Mouse (Mus musculus): ENCODE results near the gene Hdac5. TPM values are rescaled to one million over a fixed set of nuclear protein-coding genes. Genes with fewer than 3 reads are reported as not detected.

The Hdac5 gene
- total and polyA plus RNA-seq, 3 experiments, result 67.8 to 127 (median 99.3) TPM

DNA sequence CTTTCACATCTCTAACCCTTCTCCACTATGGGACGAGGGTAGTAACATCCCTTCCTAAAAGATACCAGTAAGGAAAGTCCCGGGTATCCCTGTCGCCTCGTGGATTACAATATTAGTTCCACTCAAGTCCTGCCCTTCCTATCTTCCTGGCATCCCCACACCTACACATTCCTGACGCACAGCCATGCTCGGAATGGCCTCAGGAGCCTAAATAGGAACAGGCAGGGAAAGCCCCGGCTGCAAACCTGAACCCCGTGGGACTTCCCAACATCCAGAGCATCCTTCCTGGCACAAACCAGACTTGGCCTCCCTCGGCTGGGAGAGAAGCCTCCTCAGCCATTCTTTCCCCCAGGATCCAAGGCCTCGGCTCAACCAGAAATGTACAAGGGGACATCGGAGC is 14.5 kb downstream of the Hdac5 start:
- DNase-seq, result no peak

DNA sequence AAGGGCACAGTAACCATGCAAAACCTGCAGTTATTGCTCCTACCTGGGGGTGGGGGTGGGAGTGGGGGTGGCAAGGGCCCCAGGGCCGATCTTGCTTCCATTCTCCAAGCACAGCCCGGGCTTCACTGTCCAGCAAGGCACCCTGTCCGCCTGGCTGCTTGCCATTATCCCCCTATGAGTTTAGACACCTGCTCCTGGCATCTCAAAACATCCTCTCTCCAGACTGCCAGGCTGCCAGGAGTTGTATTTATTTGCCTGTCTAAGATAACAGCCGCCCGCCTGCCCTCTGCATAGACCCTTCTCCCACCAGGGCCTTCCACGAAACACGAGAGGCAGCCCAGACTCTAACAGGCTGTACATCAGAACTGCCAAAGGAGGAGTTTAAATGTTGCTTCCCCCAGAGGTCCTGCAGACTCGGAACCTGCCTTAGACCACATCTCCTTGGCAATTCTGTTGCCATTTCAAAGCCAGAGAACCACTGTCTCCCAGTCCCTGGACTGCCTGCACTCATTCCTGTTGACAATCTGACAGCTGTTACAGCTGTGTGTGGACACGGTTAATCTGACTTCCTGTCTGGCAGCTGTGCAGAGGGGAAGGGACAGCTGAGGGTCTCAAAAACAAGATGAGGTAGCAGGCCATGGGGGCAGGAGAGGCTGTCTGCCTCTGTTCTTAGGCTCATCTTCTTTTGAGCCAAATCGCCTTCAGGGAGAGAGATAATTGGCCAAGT is 15.4 kb downstream of the Hdac5 start:
- no peak for DNase-seq

DNA sequence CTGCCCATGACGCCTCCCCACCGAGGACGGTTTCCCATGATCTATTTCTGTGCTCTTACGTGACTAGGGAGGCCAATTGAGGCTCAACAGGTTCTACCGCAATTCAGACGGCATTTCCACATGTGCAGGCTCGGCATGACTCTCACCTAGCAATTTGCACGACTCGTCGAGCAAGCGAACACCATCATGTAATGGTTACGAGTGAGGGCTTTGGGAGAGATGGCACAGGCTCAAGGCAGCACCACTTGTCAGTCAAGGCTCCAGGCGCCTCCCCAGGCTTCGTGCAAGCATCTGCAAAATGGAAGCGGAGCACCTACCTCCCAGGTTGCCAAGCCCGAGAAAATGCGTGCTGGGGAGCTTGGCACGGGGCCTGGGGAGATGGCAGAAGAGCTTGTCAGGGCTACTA is 18.0 kb downstream of the Hdac5 start:
- no peak for DNase-seq

DNA sequence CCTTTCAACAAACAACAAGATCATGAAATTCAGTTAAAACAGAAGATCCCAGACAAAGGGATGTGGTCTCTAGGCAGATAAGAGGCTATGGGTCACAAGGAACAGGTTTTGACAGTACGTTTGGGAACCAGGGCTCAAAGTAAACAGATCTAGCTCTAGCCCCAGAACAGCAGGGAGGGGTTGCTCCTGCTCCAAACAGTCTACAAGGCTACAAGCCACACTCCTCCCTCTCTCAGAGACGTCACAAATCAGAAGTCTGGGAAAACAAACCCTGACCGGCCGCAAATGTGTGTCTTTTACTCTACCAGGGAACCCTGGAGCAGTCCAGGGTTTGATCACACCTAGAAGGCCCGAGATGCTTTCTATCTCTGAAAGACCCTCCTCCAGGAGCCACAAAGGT is 19.0 kb downstream of the Hdac5 start:
- no peak for DNase-seq

DNA sequence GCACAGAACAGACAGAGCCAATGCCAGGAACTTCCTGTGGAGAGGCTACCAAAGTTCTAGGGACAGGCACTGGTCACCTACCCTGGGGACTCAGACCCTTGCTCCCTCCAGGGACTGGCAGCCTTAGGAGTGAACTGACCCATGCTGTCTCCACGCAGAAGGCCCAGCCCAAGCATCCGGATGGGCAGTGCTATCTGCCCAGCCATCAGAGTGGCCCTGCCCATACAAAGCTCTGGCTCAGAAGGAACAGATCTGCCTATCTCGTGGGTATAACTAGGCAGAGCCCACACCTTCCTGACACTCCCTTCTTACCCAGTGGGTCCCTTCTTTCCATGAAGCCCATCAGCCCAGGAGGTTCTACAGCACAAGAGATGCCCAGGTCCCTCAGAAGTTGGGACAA is 19.8 kb downstream of the Hdac5 start:
- DNase-seq, result no peak

DNA sequence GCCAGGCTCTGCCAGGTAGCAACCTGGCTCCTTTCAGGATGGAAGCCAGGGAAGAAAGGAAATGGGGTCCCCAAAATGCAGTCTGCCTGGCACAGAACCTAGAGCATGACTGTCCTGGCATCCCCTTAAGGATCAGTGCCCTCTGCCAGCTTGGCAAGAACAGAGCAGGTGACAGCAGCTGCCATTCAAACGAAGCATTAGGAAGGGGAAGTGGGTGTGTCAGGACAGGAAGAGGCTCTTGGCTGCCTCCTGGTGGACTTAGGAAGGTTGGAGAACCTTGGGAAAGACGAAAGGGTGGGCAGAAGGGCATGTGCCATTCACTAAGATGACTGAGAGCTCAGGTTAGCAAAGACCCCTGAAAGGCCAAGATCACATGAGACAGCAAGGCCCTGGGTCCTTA is 20.2 kb downstream of the Hdac5 start:
- no peak for DNase-seq

DNA sequence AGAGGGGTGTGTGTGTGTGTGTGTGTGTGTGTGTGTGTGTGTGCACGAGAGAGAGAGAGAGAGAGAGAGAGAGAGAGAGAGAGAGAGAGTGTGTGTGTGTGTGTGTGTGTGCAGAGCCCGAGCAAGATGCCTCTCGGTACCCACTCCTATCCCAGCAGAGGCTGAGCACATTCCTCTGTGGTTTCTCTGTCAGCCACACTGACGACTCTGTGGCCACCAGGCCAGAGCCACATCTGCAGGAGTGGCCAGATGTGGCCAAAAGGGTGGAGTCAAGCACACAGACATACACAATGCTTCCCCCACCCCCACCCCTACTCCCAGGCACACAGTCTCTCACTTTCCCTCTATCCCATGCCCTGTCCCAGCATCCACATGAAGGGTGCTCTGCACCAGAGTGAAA is 21.1 kb downstream of the Hdac5 start:
- no peak for DNase-seq

DNA sequence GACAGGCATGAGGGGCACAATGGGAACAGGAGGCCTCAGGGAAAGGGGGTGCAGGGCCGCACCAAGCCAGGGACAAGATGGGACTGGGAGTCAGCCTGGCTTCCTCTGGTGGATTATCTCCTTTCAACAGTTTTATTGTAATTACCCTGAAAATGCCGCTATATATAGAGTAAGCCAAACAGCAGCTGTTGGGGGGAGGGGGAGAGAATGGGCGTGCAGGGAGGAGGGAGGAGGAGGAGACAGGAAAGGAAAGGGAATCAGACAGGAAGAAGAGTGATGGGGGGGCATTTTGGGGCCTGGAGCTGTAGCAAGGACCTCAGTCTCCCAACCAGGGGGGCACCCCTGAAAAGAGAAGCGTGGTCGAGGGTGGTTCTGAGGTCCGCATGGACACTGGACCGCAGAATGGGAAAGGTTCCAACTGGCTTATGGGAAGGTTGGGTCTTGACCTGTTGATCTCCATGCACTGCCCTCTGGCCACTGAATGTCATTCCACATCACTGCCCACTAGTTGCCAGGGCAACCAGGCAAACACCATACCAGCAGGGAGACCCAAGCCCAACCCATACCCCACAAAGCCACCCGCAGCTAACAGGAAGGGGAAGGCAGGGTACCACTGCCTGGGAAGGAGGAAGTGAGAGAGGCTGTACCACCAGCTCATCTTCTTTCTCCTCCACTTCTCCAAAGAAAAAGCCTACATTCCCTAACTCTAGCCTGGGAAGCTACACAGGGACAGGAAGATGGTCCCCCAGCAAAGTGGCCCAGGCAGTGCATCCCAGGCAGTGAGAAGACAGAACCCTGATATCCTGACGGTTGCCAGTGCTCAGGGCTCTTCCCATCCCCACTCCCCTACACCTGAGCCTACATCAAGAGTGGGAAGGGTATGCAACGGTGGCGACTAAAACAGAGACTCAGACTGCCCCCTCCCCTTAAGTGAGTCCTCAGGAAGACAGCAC is 21.9 kb downstream of the Hdac5 start:
- no peak for DNase-seq

DNA sequence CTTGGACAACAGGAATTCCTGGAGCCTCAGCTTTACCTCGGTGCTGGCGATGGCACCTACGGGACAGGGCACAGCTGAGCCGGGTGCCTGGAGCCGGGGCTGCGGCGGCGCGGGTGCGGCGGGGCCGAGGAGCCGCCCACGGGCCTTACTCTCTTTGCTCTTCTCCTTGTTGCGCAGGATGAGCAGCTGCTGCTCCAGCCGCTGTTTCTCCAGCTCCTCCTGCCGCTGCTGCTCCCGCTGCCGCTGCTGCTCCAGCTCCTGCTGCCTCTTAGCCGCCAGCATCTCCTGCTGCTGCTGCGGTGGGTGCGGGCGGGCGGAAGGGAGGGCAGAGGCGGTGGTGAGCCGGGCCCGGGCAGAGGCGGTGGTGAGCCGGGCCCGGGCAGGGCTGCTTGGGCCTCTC is 23.5 kb downstream of the Hdac5 start:
- no peak for DNase-seq

DNA sequence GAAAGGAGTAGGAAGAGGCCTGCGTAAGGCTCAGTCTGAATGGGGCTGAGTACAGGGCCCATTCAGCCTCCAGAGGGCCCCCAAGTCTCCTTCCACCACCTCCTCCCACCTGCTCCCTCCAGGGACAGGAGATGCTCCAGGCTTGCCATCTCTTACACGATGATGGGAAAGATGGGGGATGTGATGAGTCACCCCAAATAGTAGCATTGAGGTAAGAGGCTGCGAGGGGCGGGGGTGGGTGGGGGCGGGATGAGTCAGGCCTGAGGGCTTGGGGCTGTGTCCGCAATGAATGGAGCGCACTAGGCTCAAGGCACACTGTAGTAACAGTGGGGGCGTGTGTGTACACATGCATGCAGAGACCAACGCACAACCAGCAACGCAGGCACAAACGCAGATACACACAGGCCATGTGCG is 28.6 kb downstream of the Hdac5 start:
- DNase-seq, result no peak

DNA sequence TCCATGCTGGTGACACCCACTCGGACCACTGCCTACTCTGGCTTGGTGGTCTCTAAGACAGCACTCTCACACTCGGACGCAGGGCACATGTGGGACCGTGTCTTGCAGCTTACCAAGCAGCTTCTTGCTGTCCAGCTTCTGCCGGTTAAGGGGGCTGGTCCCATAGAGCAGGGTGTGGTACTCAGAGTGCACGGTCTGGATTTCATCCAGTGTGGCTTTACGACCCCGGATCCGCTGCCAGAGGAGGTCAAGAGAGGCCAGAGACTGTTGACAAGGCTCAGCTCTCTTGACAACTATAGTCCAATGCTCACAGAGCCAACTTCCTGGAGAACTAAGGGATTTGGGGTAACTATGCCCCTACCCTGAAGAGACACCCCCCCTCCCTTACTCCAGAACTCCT is 30.1 kb downstream of the Hdac5 start:
- no peak for DNase-seq

DNA sequence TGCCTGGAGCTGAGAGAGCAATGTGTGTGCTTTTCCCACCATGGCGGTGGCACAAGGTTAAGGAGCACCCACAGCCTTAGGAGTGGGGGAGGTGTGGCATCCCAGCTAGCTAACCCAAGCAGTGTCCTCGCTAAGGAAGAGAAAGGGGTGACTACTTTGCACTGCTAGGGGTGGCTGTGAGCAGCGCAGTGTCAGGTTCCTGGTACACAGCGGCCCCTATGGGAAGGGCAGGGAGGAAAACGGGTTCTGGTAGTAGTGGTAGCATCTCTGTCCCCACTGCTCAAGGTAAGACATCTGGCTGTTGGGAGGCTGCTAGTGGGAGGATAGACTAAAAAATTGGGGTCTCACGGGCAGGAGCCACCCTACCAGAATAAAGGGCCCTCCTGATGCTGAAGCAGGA is 31.7 kb downstream of the Hdac5 start:
- DNase-seq, result no peak

DNA sequence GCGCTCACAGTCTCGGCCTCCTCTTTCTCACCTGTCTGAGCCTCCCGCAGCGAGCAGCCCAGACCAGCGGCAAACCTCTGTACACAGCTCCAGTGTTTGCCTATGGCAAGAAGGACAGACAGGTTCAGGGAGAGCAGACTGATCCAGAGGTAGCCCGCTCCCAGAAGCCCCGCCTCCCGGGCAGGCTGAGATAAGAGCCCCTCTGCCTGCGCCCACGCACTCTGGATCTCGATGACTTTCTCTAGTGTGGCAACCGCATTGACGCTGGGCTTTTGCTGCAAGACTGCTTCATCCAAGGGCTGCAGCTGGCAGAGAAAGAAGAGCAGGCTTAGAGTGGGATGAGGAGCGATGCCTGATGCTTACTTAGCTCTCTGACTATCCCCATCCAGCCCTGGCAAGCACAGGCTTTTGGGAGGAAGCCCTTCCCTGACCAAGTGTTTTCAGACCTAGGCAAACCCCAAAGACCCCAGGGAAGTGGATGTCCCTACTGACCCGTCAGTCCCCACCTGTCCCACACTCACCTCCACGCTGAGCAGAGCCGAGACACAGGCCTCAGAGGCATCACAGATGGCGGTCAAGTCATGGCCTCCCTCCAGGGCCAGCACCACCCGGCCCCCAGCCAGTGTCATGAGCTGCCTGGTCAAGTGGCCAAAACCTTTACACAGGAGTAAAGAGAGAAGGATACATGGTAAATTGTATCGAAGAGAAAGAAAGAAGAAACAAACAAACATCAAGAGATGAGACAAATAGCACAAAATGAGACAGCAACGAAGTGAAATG is 33.8 kb downstream of the Hdac5 start:
- no peak for DNase-seq

DNA sequence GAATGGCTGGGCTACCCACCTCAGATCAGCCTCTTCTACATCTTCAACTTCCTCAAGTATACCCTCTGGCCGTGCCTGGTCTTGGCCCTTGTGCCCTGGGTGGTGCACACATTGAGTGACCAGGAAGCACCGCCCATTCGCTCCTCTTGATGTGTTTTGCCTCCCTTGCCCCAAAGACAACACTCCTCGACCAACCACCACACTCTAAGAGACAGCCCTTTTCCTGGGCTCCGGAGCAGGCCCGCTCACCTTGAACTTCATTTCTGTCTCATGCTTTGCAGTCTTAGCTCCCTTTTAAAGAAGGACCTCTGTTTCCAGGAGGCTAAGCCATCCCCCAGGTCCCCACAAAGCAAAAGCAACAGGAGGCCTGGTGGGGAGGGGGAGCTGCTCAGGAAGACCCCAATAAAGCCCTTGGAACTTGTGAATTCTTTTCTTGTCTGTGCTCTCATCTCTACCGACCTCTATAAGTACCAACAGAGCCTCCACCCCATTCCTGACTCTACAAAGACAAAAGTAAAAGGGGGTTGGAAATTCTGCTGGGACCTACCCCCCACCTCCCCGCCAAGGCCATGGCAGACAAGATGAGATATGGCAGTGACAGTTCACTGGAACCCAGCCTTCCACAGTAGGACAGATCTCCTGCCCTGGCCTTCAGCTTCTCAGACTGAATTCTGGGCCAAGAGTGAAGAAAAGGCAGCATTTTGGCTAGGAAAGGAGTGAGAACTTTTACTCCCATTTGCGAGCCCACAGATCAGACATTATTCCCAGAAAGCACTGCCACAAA is 36.1 kb downstream of the Hdac5 start:
- DNase-seq, result peak; percentile 84

DNA sequence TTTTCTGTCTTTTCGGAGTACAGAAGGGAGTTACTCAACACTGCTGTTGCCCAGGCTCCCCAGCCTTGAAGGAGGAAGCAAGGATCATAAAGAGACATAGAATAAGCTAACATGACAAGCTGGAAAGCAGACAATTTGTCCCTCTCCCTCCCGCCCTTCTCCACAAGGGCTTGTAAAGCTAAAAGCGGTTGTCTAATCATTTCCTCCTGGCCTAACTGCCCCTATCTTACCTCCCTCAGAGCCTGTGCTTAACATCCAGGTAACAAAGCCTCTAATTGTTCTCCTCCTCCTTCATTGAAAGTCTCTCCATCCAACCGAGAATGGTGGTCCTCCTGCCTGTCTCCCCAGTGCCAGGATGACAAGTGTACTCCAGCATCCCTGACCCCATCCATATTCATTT is 39.1 kb downstream of the Hdac5 start:
- no peak for DNase-seq

DNA sequence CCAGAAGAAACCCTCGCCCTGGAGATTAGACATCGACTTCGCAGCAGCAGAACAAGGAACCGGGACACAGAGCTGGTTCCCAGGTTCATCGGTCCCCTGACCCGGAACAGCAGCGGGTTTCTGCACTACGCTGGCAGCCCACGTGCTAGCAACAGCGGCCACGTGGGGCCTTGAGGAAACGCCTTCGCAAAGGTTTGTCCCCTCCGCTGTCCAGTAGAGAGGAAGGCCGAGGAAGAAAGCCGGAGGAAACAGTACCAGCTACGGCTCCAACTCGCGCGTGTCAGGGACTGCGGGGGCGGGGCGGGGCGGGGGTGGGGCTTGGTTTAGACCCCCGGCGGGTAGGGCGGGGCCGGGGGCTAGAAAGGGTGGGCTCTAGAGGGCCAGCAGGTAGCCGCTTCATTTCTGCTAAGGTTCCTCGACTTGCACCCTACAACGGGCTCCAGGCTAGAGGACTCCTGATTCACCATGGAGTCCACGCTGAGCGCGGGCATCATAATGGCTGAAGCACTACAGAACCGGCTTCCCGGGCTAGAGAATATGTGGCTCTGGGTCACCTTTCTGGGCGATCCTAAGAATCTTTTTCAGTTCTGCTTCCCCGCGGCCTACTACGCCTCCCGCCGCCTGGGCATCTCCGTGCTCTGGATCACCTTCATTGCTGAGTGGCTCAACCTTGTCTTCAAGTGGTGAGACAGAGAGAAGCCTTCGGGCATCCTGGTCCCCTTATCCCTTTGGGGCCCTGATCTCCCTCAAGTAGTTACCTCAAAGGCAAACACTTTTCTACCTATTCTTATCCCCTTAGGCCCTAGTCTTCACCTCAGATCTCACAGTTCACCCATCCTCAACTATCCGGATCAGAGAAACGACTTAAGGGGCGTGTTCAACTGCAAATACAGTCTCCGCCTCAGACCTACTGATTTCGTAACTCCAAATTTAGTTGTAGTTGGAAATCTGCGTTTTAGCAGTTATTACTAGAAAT is 40.2 kb downstream of the Hdac5 start, which contains the start of gene G6pc3:
TSS of gene G6pc3 (plus strand) at position 160 of the 976 bp plus-strand sequence.
- DNase-seq, result peak; percentile 96

DNA sequence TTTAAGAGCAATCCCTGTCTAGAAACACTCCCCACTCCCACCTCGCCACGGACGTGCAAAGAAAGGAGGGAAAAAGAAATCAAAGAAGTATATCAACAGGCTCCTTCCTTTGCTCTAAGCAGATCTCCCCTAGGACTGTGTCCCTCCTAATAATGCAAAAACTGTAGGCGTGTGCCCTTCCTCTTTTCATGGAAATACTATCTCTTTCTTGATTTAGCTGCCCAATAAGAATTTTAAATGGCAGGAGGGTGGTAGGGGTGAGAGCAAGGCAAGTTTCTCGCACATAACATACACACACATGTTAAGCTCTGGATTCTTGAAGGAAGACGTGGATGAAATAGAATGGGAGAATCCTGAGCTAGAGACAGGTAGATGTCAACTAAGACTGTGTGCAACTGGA is 41.0 kb downstream of the Hdac5 start:
- no peak for DNase-seq

DNA sequence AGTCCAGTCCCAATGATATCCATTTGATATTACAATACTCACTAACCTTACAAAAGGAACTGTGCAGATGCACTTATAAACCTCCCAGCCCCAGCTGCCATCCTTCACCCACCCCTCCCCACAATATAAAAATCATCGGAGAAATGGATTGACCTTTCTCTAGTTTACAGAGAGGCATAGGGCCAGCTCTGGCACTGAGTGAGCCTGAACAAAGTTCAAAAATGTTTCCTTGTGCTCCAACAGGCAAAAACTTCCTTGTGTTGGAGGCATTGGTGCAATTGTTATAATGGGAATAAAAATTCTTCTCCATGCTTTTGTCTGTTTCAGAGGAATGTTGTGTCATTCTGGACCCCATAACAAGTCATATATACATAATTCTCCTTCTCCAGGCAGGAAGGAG is 43.7 kb downstream of the Hdac5 start:
- DNase-seq, result no peak

DNA sequence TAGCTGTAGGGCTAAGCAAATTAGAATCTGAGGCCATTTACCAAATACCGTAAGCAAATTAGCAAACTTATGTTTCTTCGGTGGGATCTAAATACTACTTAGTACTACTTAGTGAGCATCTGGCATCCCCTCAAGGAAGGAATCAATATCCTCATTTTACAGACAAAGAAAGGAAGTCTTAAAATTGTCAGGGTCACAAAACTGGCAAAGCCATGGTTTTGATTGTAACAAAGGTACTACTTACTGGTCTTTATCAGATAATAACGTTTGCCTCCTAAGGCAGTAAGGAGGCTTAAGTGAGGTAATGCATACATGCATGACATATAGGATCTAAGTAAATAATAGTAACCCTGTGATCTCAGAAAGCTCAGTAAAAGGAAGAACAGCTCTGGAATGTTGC is 44.3 kb downstream of the Hdac5 start:
- no peak for DNase-seq
